Mouse (Mus musculus): ENCODE results near the gene Gab3.

The Gab3 gene

GRCm38 (mm10) chrX:75084774-75085508 lies at the start of gene Gab3:
TSS of gene Gab3 (minus strand) at chrX:75085458.
- DNase-seq, result peak; percentile 59 to 64

DNA sequence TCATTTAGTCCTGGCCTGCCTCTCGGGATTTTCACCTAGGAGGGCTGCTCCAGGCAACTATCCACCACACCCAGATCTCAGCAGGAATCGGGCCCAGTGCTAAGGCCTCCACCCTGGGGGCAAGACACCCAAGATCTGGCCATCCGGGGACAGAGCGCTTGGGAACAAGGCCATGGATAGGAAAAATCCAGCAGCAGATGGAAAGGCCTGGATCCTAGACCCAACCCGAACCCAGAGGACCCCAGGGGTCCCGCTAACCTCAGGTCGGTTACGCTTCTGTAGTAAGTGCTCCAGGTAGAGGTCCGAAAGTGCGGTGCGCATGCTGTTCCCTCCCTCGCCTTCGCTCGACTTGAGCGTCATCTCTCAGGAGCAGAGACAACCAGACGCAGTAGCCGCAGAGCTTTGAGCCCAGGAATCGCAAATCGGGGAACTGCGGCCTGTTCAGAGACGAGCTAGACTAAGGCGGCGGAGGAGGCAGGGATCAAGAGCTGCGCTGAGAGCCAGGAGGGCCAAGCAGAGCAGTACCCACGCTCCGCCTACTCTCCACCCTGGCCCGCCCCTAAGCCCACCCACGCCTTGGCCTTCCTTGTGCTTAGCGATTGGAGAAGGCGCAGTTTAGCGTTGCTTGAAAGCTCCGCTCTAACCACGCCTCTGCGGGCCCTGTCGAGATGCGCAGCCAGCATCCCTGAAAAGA lies 45.4 kb upstream of the Gab3 start, which contains the start of gene Mpp1:
Gene Mpp1 (minus strand): TSS at position 550 of the 694 bp plus-strand sequence.
- DNase-seq, result peak; percentile 76 to 82

DNA sequence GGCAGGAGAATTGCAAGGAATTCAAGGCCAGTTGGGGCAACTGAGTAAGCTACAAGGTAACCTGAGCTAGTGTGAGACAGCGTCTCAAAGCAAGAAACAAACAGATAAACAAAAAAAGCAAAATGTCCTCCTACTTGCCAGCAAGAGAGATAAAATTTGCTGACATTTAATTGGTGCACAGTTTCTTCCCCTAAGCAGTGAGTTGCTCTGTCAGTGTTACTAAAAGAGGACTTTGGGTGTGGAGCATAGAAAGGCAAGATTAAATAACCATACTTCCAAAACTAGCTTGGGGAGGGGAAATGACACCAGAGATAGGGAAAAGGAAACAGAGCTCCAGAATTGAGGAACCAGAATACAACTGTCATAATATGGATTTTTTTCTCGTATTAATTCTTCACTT lies 44.2 kb upstream of the Gab3 start:
- no peak for DNase-seq

GRCm38 (mm10) chrX:75128333-75128980 lies 43.2 kb upstream of the Gab3 start:
- no peak for DNase-seq

- no peak for DNase-seq
Measured at GRCm38 (mm10) chrX:75126893-75127292, 41.6 kb upstream of the Gab3 start.

GRCm38 (mm10) chrX:75125606-75126005 lies 40.3 kb upstream of the Gab3 start:
- DNase-seq, result no peak

DNA sequence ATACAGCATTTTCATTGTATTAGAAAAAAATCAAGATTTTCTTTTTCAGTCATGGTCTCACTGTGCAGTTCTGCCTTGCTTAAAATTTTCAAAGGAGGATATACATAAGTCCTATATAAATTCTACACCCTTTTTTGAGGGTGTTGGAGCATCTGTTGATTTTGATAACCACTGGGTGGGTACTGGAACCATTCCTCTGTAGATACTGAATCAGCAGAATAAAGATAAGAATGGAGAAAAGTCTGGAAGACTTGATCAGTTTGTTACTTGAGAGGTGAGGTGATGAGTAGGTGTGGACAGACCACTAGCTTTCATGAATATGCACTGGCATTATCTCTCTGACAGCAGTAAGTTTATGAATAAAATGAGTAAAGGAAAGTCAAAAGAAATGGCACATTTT lies 30.3 kb upstream of the Gab3 start:
- DNase-seq, result no peak

- DNase-seq, result no peak
Measured at GRCm38 (mm10) chrX:75102293-75102692, 17.0 kb upstream of the Gab3 start.

- no peak for DNase-seq
Measured at GRCm38 (mm10) chrX:75098799-75099198, 13.5 kb upstream of the Gab3 start.

- DNase-seq, result no peak
Measured at GRCm38 (mm10) chrX:75096163-75096770, 11.0 kb upstream of the Gab3 start.

DNA sequence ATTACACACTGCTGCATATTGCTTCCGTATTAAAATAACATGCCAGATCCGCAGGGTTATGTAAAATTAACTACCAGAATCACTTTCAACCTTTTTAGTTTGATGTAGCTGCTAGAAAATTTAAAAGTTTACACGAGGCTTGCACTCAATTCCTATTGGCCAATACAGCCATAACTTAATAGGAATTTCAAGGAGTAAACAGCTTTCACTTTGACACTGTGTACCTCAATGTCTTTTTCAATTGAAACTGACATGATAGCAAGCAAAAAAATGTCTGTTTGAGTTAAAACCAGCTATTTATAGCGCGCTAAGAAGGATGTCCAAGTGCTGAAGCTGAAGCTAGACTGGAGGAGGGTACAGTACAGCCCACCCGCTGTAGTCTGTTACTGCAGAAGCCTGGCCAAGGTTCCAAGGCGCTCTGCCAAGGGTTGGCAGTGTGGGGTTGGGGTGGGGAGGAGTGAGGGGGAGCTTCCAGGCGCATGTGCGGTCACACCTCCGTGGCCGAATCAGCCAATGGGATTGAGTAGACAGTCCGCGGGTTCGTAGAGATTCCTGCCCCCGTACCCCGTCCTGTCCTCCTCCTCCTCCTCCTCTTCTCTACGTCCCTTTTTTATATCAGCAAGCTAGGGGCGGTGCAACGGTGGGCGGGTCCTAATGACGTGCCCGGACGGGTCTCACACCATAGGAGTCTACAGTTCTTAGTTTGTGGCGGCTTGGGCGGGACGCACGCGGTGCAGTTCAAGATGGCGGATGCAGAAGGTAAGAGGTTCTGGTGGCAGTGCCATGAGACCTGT lies 10.3 kb upstream of the Gab3 start, which contains the start of gene Dkc1:
Gene Dkc1 (plus strand): TSS at position 486 of the 794 bp plus-strand sequence.
- DNase-seq, result peak; percentile 92 to 96

GRCm38 (mm10) chrX:75085654-75086053 lies 396 bp upstream of the Gab3 start:
- DNase-seq, result peak; percentile 7

- no peak for DNase-seq
Measured at GRCm38 (mm10) chrX:75083982-75084773, 1.1 kb downstream of the Gab3 start.

GRCm38 (mm10) chrX:75082351-75082750 lies 2.9 kb downstream of the Gab3 start:
- peak; percentile 31 to 50 for DNase-seq

DNA sequence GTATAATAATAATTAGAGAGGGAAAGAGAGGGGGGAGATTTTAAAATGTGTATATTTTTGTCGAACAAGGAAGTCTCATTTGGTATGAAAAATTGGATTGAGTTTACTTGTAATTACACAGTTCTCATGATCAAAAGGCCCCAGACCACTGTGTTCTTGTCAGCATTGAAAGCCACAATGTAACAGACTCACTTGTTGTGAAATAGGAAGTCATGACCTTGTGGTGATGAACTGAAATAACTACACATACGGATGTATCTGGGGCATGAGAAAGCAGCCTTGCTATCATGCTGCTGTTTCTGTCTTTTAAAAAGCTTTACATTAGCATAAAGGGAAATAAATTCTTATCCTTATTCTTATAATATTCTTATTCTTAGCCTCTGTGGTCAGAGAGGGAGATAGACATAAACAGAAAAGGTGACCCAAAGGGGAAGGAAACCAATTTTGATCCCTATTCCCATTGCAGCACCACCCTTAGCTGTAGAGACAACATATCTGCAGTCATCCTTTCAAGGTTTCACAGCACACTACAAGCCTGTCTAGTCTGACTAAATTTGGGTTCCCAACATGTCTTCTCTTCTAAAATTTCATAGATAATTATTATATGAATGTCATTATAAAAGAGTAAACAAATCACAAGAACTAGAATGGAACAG lies 29.0 kb downstream of the Gab3 start:
- DNase-seq, result no peak

- no peak for DNase-seq
Measured at GRCm38 (mm10) chrX:75046921-75047635, 38.2 kb downstream of the Gab3 start.

DNA sequence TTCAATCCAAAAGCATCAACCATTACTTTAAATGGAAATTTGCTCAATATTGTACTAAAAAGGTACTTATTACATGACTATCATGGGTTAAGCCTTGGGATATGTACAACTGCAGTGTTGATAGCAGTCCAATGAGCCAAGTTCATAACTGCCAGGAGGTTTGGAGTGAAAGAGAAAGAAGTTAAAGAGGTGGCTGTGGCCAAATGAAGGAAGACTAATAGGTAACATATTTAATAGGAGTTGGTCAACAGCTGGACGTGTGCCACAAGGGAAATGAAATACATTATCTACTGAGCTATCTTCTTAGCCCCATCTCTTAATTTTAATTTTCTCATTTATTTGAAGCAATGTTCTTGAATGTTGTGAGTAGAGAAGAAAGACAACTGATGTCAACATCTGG lies 39.3 kb downstream of the Gab3 start:
- no peak for DNase-seq

GRCm38 (mm10) chrX:75044595-75044994 lies 40.7 kb downstream of the Gab3 start:
- DNase-seq, result no peak

GRCm38 (mm10) chrX:75036626-75037025 lies 48.6 kb downstream of the Gab3 start:
- DNase-seq, result no peak

GRCm38 (mm10) chrX:75035162-75035561 lies 50.1 kb downstream of the Gab3 start:
- DNase-seq, result peak; percentile 14 to 27
